ENCODE assay signal across 8 mouse cellular contexts in the genomic region with DNA sequence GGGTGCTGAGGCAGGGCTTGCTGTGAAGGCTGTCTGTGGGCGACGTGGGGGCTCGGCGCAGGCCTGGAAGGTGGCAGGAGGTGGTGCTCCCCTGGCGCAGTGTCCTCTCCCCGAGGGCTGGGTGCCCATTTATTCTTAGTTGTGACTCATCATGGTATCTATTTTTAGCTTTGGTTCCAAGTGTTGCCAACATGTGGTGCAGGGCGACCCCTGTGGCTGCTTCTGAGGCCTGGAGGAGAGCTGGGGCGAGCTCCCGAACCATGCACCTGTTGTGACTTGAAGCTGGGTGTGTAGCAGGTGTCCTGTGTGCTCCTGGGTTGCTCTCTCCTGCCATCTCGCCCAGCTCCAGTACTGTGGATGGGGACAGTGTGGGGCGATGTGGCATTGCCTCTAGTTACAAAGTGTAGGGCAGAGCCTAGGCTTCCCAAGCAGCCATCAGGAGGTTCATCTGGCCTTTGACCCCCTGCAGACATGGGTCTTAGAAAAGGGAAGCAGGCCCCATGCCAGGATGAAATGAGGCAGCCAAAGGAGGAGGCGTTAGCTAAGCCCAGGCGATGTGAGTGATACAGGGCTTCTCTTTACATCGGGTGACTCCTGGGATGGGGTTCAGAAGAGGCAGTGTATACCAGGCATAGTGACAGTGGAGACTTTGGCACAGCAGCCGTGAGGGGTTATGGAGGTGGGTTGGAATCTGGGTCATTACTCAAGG. TPM values are rescaled to one million over a fixed set of nuclear protein-coding genes. Genes with fewer than 3 reads are reported as not detected.
DNase-seq lines count a peak whose midpoint lies in the region; ATAC-seq and TF ChIP-seq lines count a peak whose summit lies in the region.
"Had no signal": no experiment of that assay in that cellular context is flagged by ENCODE, and none has a peak within 500 bp of the region (broad histone marks: within the 10 kb centered on the region; RNA-seq: fewer than 3 reads in every experiment).

No protein-coding gene starts in this region.

- TF ChIP-seq CTCF in bone marrow macrophage, adult 2 months (IDR thresholded peaks at IDR 0.05; ENCODE audit: low read depth, low read length), result peak; percentile 47
- TF ChIP-seq CTCF in lung, adult 2 months (IDR thresholded peaks at IDR 0.05; ENCODE audit: insufficient read depth, low read length), result peak; percentile 25; the same call in 1 of the 2 replicates

- 53% methylated on average over 15 of the region's 15 CpGs for WGBS in lung, adult 2 months

- peaks cover 75% of the 10 kb centered on the region for H3K4me1 ChIP-seq in bone marrow macrophage, adult 2 months (ENCODE audit: control insufficient read depth, insufficient read depth, low read length)
- H3K4me1 ChIP-seq in lung, adult 2 months (ENCODE audit: control insufficient read depth, insufficient read depth, low read length), result peaks cover 14% of the 10 kb centered on the region

- peak; percentile 22 to 40 for DNase-seq in spleen, postnatal 36 days (ENCODE audit: low spot score in 2 of 2)
- DNase-seq in spleen, postnatal 4 days (ENCODE audit: low spot score in 2 of 2), result no peak
- DNase-seq in lung, adult 2 months, result no peak
- DNase-seq in c-Kit-positive CD71-positive TER-119-positive erythroid progenitor cells, embryonic 14.5 days (ENCODE audit: low spot score), result no peak
- DNase-seq in frontal cortex, postnatal 25 days (ENCODE audit: low spot score in 2 of 2), result no peak

- ATAC-seq in granulocyte monocyte progenitor cell, adult 5-6 weeks (replicated peaks; ENCODE audit: poor library complexity, severe bottlenecking), result peak; percentile 70

- no peak for TF ChIP-seq POLR2A in bone marrow macrophage, adult 2 months (IDR thresholded peaks at IDR 0.05; ENCODE audit: borderline replicate concordance, low read depth, low read length)
- TF ChIP-seq POLR2A in lung, adult 2 months (IDR thresholded peaks at IDR 0.05; ENCODE audit: borderline replicate concordance, extremely low read depth, low read depth, low read length), result no peak

- H3K4me3 ChIP-seq in bone marrow macrophage, adult 2 months (ENCODE audit: insufficient read depth, low read length), result peak overlapping the region; percentile 39
- no peak overlapping the region for H3K4me3 ChIP-seq in lung, adult 2 months (replicated peaks; ENCODE audit: extremely low read depth, low read depth, low read length)

- peak overlapping the region; percentile 75 for H3K27ac ChIP-seq in bone marrow macrophage, adult 2 months (ENCODE audit: insufficient read depth, low read depth, low read length)

RNA-seq across cellular contexts. Expression of a gene that starts 23.0 kb away (rescaled TPM):
- 43.2 and 48.4 TPM in 2 replicates for polyA plus RNA-seq in bone marrow macrophage, adult 2 months (2012; ENCODE audit: insufficient read depth, insufficient read length, missing spikeins)
- total RNA-seq in granulocyte monocyte progenitor cell, adult 5-6 weeks (2014; fragmentation: Nextera tagmentation), result 6.7 and 9.4 TPM in 2 replicates
- total RNA-seq in granulocyte monocyte progenitor cell, adult 5-6 weeks (2017), result 6.9 and 7.8 TPM in 2 replicates
- polyA plus RNA-seq in lung, adult 2 months (2012; rRNA removed), result 43.4 and 51.1 TPM in 2 replicates

RNA-seq across cellular contexts. Expression of a gene that starts 33.2 kb away (rescaled TPM):
- polyA plus RNA-seq in bone marrow macrophage, adult 2 months (2012; ENCODE audit: insufficient read depth, insufficient read length, missing spikeins), result not detected in 2 replicates
- total RNA-seq in granulocyte monocyte progenitor cell, adult 5-6 weeks (2014; fragmentation: Nextera tagmentation), result not detected in 2 replicates
- total RNA-seq in granulocyte monocyte progenitor cell, adult 5-6 weeks (2017), result not detected in 2 replicates
- polyA plus RNA-seq in lung, adult 2 months (2012; rRNA removed), result 1.9 and 2.0 TPM in 2 replicates
- total RNA-seq: layer of hippocampus, adult 18-20 months had no signal

Comparison
In these comparisons a context has a peak if more than half of its experiments do, and no peak if none do; other contexts are left out.
1. DNase-seq: peak in spleen, postnatal 36 days (2 of 2); none in spleen, postnatal 4 days (0 of 2), lung, adult 2 months (single experiment), c-Kit-positive CD71-positive TER-119-positive erythroid progenitor cells, embryonic 14.5 days (single experiment) and frontal cortex, postnatal 25 days (0 of 2).